8 mouse cellular contexts compared by ENCODE assay signal in the genomic region with DNA sequence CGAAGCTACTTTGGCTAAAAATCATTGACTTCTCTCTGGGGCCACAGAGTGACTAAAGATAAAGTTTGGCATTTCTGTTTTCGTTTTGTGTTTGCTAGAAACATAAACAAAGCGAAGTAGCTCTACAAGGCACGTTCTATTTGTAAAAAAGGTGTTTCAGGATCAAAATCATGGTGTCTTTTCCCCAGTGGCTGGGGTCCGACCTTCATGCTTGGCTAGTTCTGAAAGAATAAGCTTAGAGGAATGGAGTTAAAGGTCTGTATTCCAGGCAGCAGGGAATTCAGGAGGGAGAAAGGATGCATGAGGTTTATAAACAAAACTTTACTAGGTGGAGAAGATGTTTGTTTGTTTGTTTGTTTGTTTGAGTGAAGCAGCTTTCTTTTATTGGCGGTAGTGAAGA. TPM values are rescaled to one million over a fixed set of nuclear protein-coding genes. Genes with fewer than 3 reads are reported as not detected.
A peak's percentile ranks its signal among the peaks of the same experiment; 100 is the strongest.
DNase-seq lines count a peak whose midpoint lies in the region; ATAC-seq lines count a peak whose summit lies in the region.

No protein-coding gene starts in this region.

- H3K4me1 ChIP-seq in kidney, embryonic 14.5 days (ENCODE audit: control insufficient read depth, insufficient read depth, low read length): peaks cover 14% of the 10 kb centered on the region; the same call in 1 of the 2 replicates
- H3K4me1 ChIP-seq in brown adipose tissue, adult 24 weeks (ENCODE audit: control insufficient read depth, insufficient read depth, insufficient read length, low read length): no peaks in the 10 kb centered on the region
- H3K4me1 ChIP-seq in hindbrain, embryonic 16.5 days (ENCODE audit: control insufficient read depth, insufficient read depth, low read depth, low read length): peaks cover 12% of the 10 kb centered on the region
- peaks cover 12% of the 10 kb centered on the region for H3K4me1 ChIP-seq in midbrain, embryonic 16.5 days (ENCODE audit: control insufficient read depth, insufficient read depth, low read length)

- no peaks in the 10 kb centered on the region for H3K27me3 ChIP-seq in kidney, embryonic 14.5 days (ENCODE audit: control insufficient read depth, insufficient read depth, low read length)
- no peaks in the 10 kb centered on the region for H3K27me3 ChIP-seq in hindbrain, embryonic 16.5 days (replicated peaks; ENCODE audit: control insufficient read depth, insufficient read depth, low read length)
- no peaks in the 10 kb centered on the region for H3K27me3 ChIP-seq in midbrain, embryonic 16.5 days (ENCODE audit: control insufficient read depth, insufficient read depth, low read depth, low read length)

- 25% methylated on average over 6 of the region's 6 CpGs for WGBS in kidney, embryonic 14.5 days
- WGBS in hindbrain, embryonic 16.5 days: 19% methylated on average over 6 of the region's 6 CpGs
- 22% methylated on average over 6 of the region's 6 CpGs for WGBS in midbrain, embryonic 16.5 days

- H3K9ac ChIP-seq in kidney, embryonic 14.5 days (ENCODE audit: low read depth, low read length): peak overlapping the region; percentile 64
- H3K9ac ChIP-seq in hindbrain, embryonic 16.5 days (ENCODE audit: low read depth, low read length): peak overlapping the region; percentile 84
- H3K9ac ChIP-seq in midbrain, embryonic 16.5 days (ENCODE audit: low read depth, low read length): peak overlapping the region; percentile 89

- no peaks in the 10 kb centered on the region for H3K9me3 ChIP-seq in kidney, embryonic 14.5 days (ENCODE audit: control insufficient read depth, low read length)
- H3K9me3 ChIP-seq in hindbrain, embryonic 16.5 days (ENCODE audit: control insufficient read depth, low read length): no peaks in the 10 kb centered on the region
- H3K9me3 ChIP-seq in midbrain, embryonic 16.5 days (replicated peaks; ENCODE audit: control insufficient read depth, low read length, poor library complexity, severe bottlenecking): no peaks in the 10 kb centered on the region

- ATAC-seq in kidney, embryonic 14.5 days (ENCODE audit: low FRiP score, low TSS enrichment): no peak
- ATAC-seq in hindbrain, embryonic 16.5 days: no peak
- ATAC-seq in midbrain, embryonic 16.5 days: no peak

- no peak for DNase-seq in kidney, adult 18-20 months
- DNase-seq in retina, embryonic 14.5 days (ENCODE audit: low spot score): no peak
- DNase-seq in right cerebral cortex, postnatal 14 days: no peak
- DNase-seq in left cerebral cortex, adult 9 months (ENCODE audit: low spot score in 2 of 2): no peak

- H3K27ac ChIP-seq in kidney, embryonic 14.5 days (ENCODE audit: low read depth, low read length): peak overlapping the region; percentile 97
- peak overlapping the region; percentile 33 for H3K27ac ChIP-seq in brown adipose tissue, adult 24 weeks (replicated peaks; ENCODE audit: low read depth, low read length)
- peak overlapping the region; percentile 100 for H3K27ac ChIP-seq in hindbrain, embryonic 16.5 days (ENCODE audit: low read depth, low read length)
- peak overlapping the region; percentile 100 for H3K27ac ChIP-seq in midbrain, embryonic 16.5 days (ENCODE audit: low read length)

- peaks cover 6% of the 10 kb centered on the region; the same call in 1 of the 2 replicates for H3K36me3 ChIP-seq in kidney, embryonic 14.5 days (ENCODE audit: control insufficient read depth, insufficient read depth, low read length)
- H3K36me3 ChIP-seq in hindbrain, embryonic 16.5 days (ENCODE audit: control insufficient read depth, insufficient read depth, low read length): peaks cover 3% of the 10 kb centered on the region; the same call in 1 of the 2 replicates
- peaks cover 6% of the 10 kb centered on the region; the same call in 1 of the 2 replicates for H3K36me3 ChIP-seq in midbrain, embryonic 16.5 days (ENCODE audit: control insufficient read depth, insufficient read depth, low read length)

- H3K4me2 ChIP-seq in kidney, embryonic 14.5 days (replicated peaks; ENCODE audit: low read depth, low read length): peak overlapping the region; percentile 67
- H3K4me2 ChIP-seq in hindbrain, embryonic 16.5 days (ENCODE audit: low read length): peak overlapping the region; percentile 88
- H3K4me2 ChIP-seq in midbrain, embryonic 16.5 days (ENCODE audit: low read length): peak overlapping the region; percentile 94

- H3K4me3 ChIP-seq in kidney, embryonic 14.5 days (ENCODE audit: low read length): peak overlapping the region; percentile 83
- peak overlapping the region; percentile 47 for H3K4me3 ChIP-seq in brown adipose tissue, adult 24 weeks (ENCODE audit: insufficient read depth, low read depth, low read length)
- peak overlapping the region; percentile 80 for H3K4me3 ChIP-seq in hindbrain, embryonic 16.5 days (ENCODE audit: low read length)
- H3K4me3 ChIP-seq in midbrain, embryonic 16.5 days (ENCODE audit: low read depth, low read length): peak overlapping the region; percentile 64

RNA-seq across cellular contexts. Expression of a gene that starts 0.7 kb away (rescaled TPM):
- 105 and 142 TPM in 2 replicates for polyA plus RNA-seq in kidney, embryonic 14.5 days (2014; fragmentation: Nextera tagmentation; extraction: Ambion mirVana)
- 76.0 and 82.6 TPM in 2 replicates for polyA plus RNA-seq in brown adipose tissue, adult 24 weeks (2012; ENCODE audit: insufficient read depth, insufficient read length, missing spikeins)
- 90.0 and 106 TPM in 2 replicates for polyA plus RNA-seq in hindbrain, embryonic 16.5 days (2015; fragmentation: Nextera tagmentation; extraction: Ambion mirVana)
- 91.5 and 106 TPM in 2 replicates for polyA plus RNA-seq in midbrain, embryonic 16.5 days (2015; fragmentation: Nextera tagmentation; extraction: Ambion mirVana)

RNA-seq across cellular contexts. Expression of a gene that starts 38.6 kb away (rescaled TPM):
- polyA plus RNA-seq in kidney, embryonic 14.5 days (2014; fragmentation: Nextera tagmentation; extraction: Ambion mirVana): 2.4 and 3.8 TPM in 2 replicates
- 0.46 and 0.52 TPM in 2 replicates for polyA plus RNA-seq in brown adipose tissue, adult 24 weeks (2012; ENCODE audit: insufficient read depth, insufficient read length, missing spikeins)
- 1.4 and 1.8 TPM in 2 replicates for polyA plus RNA-seq in hindbrain, embryonic 16.5 days (2015; fragmentation: Nextera tagmentation; extraction: Ambion mirVana)
- 1.2 TPM in 2 replicates for polyA plus RNA-seq in midbrain, embryonic 16.5 days (2015; fragmentation: Nextera tagmentation; extraction: Ambion mirVana)

RNA-seq across cellular contexts. Expression of a gene that starts 38.7 kb away (rescaled TPM):
- 18.5 and 22.6 TPM in 2 replicates for polyA plus RNA-seq in kidney, embryonic 14.5 days (2014; fragmentation: Nextera tagmentation; extraction: Ambion mirVana)
- polyA plus RNA-seq in brown adipose tissue, adult 24 weeks (2012; ENCODE audit: insufficient read depth, insufficient read length, missing spikeins): 2.0 and 4.8 TPM in 2 replicates
- polyA plus RNA-seq in hindbrain, embryonic 16.5 days (2015; fragmentation: Nextera tagmentation; extraction: Ambion mirVana): 31.1 and 34.1 TPM in 2 replicates
- 19.6 and 22.3 TPM in 2 replicates for polyA plus RNA-seq in midbrain, embryonic 16.5 days (2015; fragmentation: Nextera tagmentation; extraction: Ambion mirVana)

RNA-seq across cellular contexts. Expression of a gene that starts 53.6 kb away (rescaled TPM):
- polyA plus RNA-seq in kidney, embryonic 14.5 days (2014; fragmentation: Nextera tagmentation; extraction: Ambion mirVana): 38.9 and 48.7 TPM in 2 replicates
- 11.1 and 11.6 TPM in 2 replicates for polyA plus RNA-seq in brown adipose tissue, adult 24 weeks (2012; ENCODE audit: insufficient read depth, insufficient read length, missing spikeins)
- 79.8 and 82.2 TPM in 2 replicates for polyA plus RNA-seq in hindbrain, embryonic 16.5 days (2015; fragmentation: Nextera tagmentation; extraction: Ambion mirVana)
- polyA plus RNA-seq in midbrain, embryonic 16.5 days (2015; fragmentation: Nextera tagmentation; extraction: Ambion mirVana): 80.0 and 82.7 TPM in 2 replicates

Comparison
In these comparisons a context has a peak if more than half of its experiments do, and no peak if none do; other contexts are left out.
1. H3K27ac ChIP-seq: peak in every context shown above with its lines; median percentile 100 in hindbrain, embryonic 16.5 days; 100 in midbrain, embryonic 16.5 days; 97 in kidney, embryonic 14.5 days; 33 in brown adipose tissue, adult 24 weeks.